Mouse (Mus musculus): ENCODE measurements at regions not wholly inside any gene's neighbourhood (a gene's known extent, or its start where the extent isn't known, plus 50 kb on each side); places are given as distances from the start of the nearest gene placed in this dataset.

GRCm38 (mm10) chr7:145019137-145019536 lies 79.4 kb upstream of the Ccnd1 start:
- 65% methylated on average over 2 of the region's 2 CpGs for WGBS
- TF ChIP-seq CTCF (IDR thresholded peaks at IDR 0.05; ENCODE audit: insufficient read depth, low read depth, low read length) = no peak
- no peak for TF ChIP-seq POLR2A (IDR thresholded peaks at IDR 0.05; ENCODE audit: insufficient read depth, low read depth, low read length)

GRCm38 (mm10) chr7:145018149-145018548 lies 78.4 kb upstream of the Ccnd1 start:
- Histone ChIP-seq H3K27ac (ENCODE audit: insufficient read depth, low read depth, low read length) (no peak overlapping the region), H3K4me3 (ENCODE audit: insufficient read depth, low read depth, low read length) (no peak overlapping the region), H3K4me1 (ENCODE audit: control insufficient read depth, insufficient read depth, low read length) (peaks cover 2% of the 10 kb centered on the region; the same call in 1 of the 2 replicates)
- WGBS = 93% methylated on average over 3 of the region's 3 CpGs
- TF ChIP-seq CTCF (IDR thresholded peaks at IDR 0.05; ENCODE audit: insufficient read depth, low read depth, low read length) = no peak

More at GRCm38 (mm10) chr7:145019137-145019536, 79.4 kb upstream of the Ccnd1 start:
- no peak overlapping the region for H3K27ac ChIP-seq (ENCODE audit: insufficient read depth, low read depth, low read length)
- peaks cover 2% of the 10 kb centered on the region; the same call in 1 of the 2 replicates for H3K4me1 ChIP-seq (ENCODE audit: control insufficient read depth, insufficient read depth, low read length)
- H3K4me3 ChIP-seq (ENCODE audit: insufficient read depth, low read depth, low read length) = no peak overlapping the region

GRCm38 (mm10) chr7:145015463-145016085 lies 75.8 kb upstream of the Ccnd1 start:
- H3K27ac ChIP-seq (ENCODE audit: insufficient read depth, low read depth, low read length) = no peak overlapping the region
- no peak for TF ChIP-seq CTCF (IDR thresholded peaks at IDR 0.05; ENCODE audit: insufficient read depth, low read depth, low read length)
- TF ChIP-seq POLR2A (IDR thresholded peaks at IDR 0.05; ENCODE audit: insufficient read depth, low read depth, low read length) = no peak
- H3K4me1 ChIP-seq (ENCODE audit: control insufficient read depth, insufficient read depth, low read length) = peaks cover 2% of the 10 kb centered on the region; the same call in 1 of the 2 replicates
- no peak overlapping the region for H3K4me3 ChIP-seq (ENCODE audit: insufficient read depth, low read depth, low read length)
- WGBS = 53% methylated on average over 22 of the region's 22 CpGs

DNA sequence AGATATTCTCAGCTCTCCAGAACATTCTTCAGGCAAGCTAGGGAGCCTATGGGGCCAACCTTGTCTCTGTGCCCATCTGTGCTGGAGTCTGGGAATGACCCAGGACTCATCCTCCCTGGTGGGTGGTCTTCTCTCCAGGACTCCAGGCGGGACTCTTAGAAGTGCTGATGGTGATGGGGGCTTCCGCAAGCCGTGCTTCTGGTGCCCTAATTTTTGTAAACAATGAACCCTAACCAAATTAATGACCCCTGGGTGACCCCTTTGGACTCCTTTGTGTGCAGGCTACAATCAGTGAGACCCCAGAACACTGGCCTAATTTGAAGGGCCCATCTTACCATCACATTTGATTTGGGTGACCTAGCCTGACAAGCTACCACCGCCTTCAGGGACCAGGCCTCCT lies 71.0 kb upstream of the Ccnd1 start:
- Histone ChIP-seq H3K4me1 (ENCODE audit: control insufficient read depth, insufficient read depth, low read length) (no peaks in the 10 kb centered on the region), H3K4me3 (ENCODE audit: insufficient read depth, low read depth, low read length) (no peak overlapping the region), H3K27ac (ENCODE audit: insufficient read depth, low read depth, low read length) (no peak overlapping the region)
- 85% methylated on average over 4 of the region's 4 CpGs for whole genome bisulfite sequencing
- TF ChIP-seq CTCF (IDR thresholded peaks at IDR 0.05; ENCODE audit: insufficient read depth, low read depth, low read length) = no peak
- no peak for TF ChIP-seq POLR2A (IDR thresholded peaks at IDR 0.05; ENCODE audit: insufficient read depth, low read depth, low read length)

- TF ChIP-seq CTCF (IDR thresholded peaks at IDR 0.05; ENCODE audit: insufficient read depth, low read depth, low read length) (no peak), POLR2A (IDR thresholded peaks at IDR 0.05; ENCODE audit: insufficient read depth, low read depth, low read length) (no peak)
- Histone ChIP-seq H3K27ac (ENCODE audit: insufficient read depth, low read depth, low read length) (no peak overlapping the region), H3K4me3 (ENCODE audit: insufficient read depth, low read depth, low read length) (no peak overlapping the region), H3K4me1 (ENCODE audit: control insufficient read depth, insufficient read depth, low read length) (no peaks in the 10 kb centered on the region)
- WGBS = 82% methylated on average over 3 of the region's 3 CpGs
Observed at GRCm38 (mm10) chr7:145010004-145010403, 70.3 kb upstream of the Ccnd1 start.

DNA sequence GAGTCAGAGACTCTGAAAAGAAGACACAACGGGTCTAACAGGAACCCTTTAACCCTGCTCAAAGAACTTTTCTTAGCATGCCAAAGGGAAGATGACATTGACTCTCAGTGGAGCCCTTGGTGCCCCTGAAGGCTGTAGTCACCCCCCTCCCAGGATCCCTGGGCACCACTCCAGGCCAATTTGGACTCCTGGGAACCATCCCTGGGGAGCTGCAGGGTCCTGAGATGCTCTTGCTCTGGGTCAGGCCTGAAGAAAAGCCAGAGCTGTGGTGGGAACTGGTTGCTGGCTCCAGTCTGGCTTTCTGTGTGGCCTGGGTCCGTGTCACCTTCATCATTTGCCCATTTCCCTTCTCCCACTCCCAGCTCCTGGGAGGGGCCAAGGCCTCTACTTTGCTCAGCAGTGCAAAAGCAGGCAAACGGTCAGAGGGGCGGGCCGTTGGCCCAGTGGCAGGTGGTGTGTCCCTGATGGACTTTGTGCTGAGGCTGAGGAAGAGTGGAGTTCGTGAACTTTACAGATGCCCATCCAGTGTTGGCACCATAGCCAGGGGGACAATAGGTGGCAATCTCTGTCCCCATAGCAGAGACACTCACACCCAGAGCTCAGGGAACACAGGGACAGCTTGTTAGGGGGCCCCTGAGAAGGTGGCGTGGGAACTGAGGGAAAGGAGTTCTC lies 69.1 kb upstream of the Ccnd1 start:
- TF ChIP-seq POLR2A (IDR thresholded peaks at IDR 0.05; ENCODE audit: insufficient read depth, low read depth, low read length) (no peak), CTCF (IDR thresholded peaks at IDR 0.05; ENCODE audit: insufficient read depth, low read depth, low read length) (no peak)
- whole genome bisulfite sequencing = 65% methylated on average over 7 of the region's 7 CpGs
- Histone ChIP-seq H3K27ac (ENCODE audit: insufficient read depth, low read depth, low read length) (no peak overlapping the region), H3K4me1 (ENCODE audit: control insufficient read depth, insufficient read depth, low read length) (no peaks in the 10 kb centered on the region), H3K4me3 (ENCODE audit: insufficient read depth, low read depth, low read length) (no peak overlapping the region)

DNA sequence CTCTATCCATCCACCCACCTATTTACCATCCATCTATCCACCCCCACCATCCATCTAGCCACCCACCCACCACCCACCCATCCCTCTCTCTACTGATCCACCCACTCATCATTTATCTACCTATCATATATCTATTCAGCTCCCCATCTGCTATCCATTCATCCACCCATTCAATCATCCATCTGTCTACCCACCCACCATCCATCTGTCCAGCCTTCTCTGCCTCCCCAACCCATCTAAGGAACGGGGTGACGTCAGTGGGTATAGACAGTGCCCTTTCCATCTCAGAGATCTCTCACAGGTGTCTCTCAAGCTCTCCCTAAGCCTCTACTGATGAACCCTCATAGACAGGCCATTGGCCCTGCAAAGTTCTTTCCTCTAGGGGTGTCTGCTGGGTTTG lies 67.5 kb upstream of the Ccnd1 start:
- H3K4me3 ChIP-seq (ENCODE audit: insufficient read depth, low read depth, low read length) = no peak overlapping the region
- no peaks in the 10 kb centered on the region for H3K4me1 ChIP-seq (ENCODE audit: control insufficient read depth, insufficient read depth, low read length)
- TF ChIP-seq CTCF (IDR thresholded peaks at IDR 0.05; ENCODE audit: insufficient read depth, low read depth, low read length) (no peak), POLR2A (IDR thresholded peaks at IDR 0.05; ENCODE audit: insufficient read depth, low read depth, low read length) (no peak)
- no peak overlapping the region for H3K27ac ChIP-seq (ENCODE audit: insufficient read depth, low read depth, low read length)
- WGBS = 94% methylated on average over 2 of the region's 2 CpGs

- TF ChIP-seq POLR2A (IDR thresholded peaks at IDR 0.05; ENCODE audit: insufficient read depth, low read depth, low read length) = no peak
- Histone ChIP-seq H3K4me1 (ENCODE audit: control insufficient read depth, insufficient read depth, low read length) (no peaks in the 10 kb centered on the region), H3K27ac (ENCODE audit: insufficient read depth, low read depth, low read length) (no peak overlapping the region), H3K4me3 (ENCODE audit: insufficient read depth, low read depth, low read length) (no peak overlapping the region)
- WGBS = 76% methylated on average over 4 of the region's 4 CpGs
Observed at GRCm38 (mm10) chr7:145001503-145002084, 61.9 kb upstream of the Ccnd1 start.

GRCm38 (mm10) chr7:144999741-145000140 lies 60.0 kb upstream of the Ccnd1 start:
- 60% methylated on average over 3 of the region's 3 CpGs for WGBS
- Histone ChIP-seq H3K27ac (ENCODE audit: insufficient read depth, low read depth, low read length) (no peak overlapping the region), H3K4me3 (ENCODE audit: insufficient read depth, low read depth, low read length) (no peak overlapping the region), H3K4me1 (ENCODE audit: control insufficient read depth, insufficient read depth, low read length) (no peaks in the 10 kb centered on the region)
- TF ChIP-seq CTCF (IDR thresholded peaks at IDR 0.05; ENCODE audit: insufficient read depth, low read depth, low read length) (no peak), POLR2A (IDR thresholded peaks at IDR 0.05; ENCODE audit: insufficient read depth, low read depth, low read length) (no peak)
